Mouse (Mus musculus): ENCODE measurements around the gene Acot7.

Gene Acot7

GRCm38 (mm10) chr4:152151966-152152544 is 25.9 kb upstream of the Acot7 start, which contains the start of gene Espn:
TSS of gene Espn (minus strand) at chr4:152152371.
- peak; percentile 75 to 80 for DNase-seq

GRCm38 (mm10) chr4:152153771-152154177 is 24.2 kb upstream of the Acot7 start:
- peak; percentile 89 to 92 for DNase-seq

GRCm38 (mm10) chr4:152155019-152155418 is 22.9 kb upstream of the Acot7 start:
- no peak for DNase-seq

GRCm38 (mm10) chr4:152157779-152158584 is 20.0 kb upstream of the Acot7 start:
- DNase-seq, result peak in 1 of 2 experiments; percentile 54

GRCm38 (mm10) chr4:152158585-152159284 is 19.2 kb upstream of the Acot7 start, which contains the start of gene Hes2:
TSS of gene Hes2 (plus strand) at chr4:152158867.
- peak; percentile 49 to 58 for DNase-seq

- no peak for DNase-seq
Observed at GRCm38 (mm10) chr4:152159285-152159678, 18.7 kb upstream of the Acot7 start.

- DNase-seq, result no peak
Observed at GRCm38 (mm10) chr4:152160748-152161147, 17.2 kb upstream of the Acot7 start.

- no peak for DNase-seq
Observed at GRCm38 (mm10) chr4:152161601-152162000, 16.3 kb upstream of the Acot7 start.

GRCm38 (mm10) chr4:152162748-152163147 is 15.2 kb upstream of the Acot7 start:
- no peak for DNase-seq

- DNase-seq, result peak; percentile 75 to 78
Observed at GRCm38 (mm10) chr4:152165036-152165931, 12.7 kb upstream of the Acot7 start.

- DNase-seq, result peak; percentile 63 to 79
Observed at GRCm38 (mm10) chr4:152168052-152168451, 9.9 kb upstream of the Acot7 start.

- no peak for DNase-seq
Observed at GRCm38 (mm10) chr4:152169103-152169502, 8.8 kb upstream of the Acot7 start.

- DNase-seq, result no peak
Observed at GRCm38 (mm10) chr4:152170286-152170685, 7.6 kb upstream of the Acot7 start.

- no peak for DNase-seq
Observed at GRCm38 (mm10) chr4:152171543-152171942, 6.4 kb upstream of the Acot7 start.

GRCm38 (mm10) chr4:152173041-152173440 is 4.9 kb upstream of the Acot7 start:
- DNase-seq, result peak; percentile 73 to 79

- DNase-seq, result peak; percentile 58 to 69
Observed at GRCm38 (mm10) chr4:152173956-152174355, 4.0 kb upstream of the Acot7 start.

GRCm38 (mm10) chr4:152176638-152177037 is 1.3 kb upstream of the Acot7 start:
- DNase-seq, result no peak

GRCm38 (mm10) chr4:152177174-152177536 is 779 bp upstream of the Acot7 start:
- DNase-seq, result no peak

GRCm38 (mm10) chr4:152178344-152178864 is 470 bp downstream of the Acot7 start:
- DNase-seq, result peak; percentile 75 to 79

- no peak for DNase-seq
Observed at GRCm38 (mm10) chr4:152178916-152179705, 1.2 kb downstream of the Acot7 start.

GRCm38 (mm10) chr4:152179946-152180660 is 2.2 kb downstream of the Acot7 start:
- no peak for DNase-seq

Data from lung, adult 18-20 months (tissue).